Comparison of ENCODE assay signal across 9 mouse cellular contexts in the genomic region with DNA sequence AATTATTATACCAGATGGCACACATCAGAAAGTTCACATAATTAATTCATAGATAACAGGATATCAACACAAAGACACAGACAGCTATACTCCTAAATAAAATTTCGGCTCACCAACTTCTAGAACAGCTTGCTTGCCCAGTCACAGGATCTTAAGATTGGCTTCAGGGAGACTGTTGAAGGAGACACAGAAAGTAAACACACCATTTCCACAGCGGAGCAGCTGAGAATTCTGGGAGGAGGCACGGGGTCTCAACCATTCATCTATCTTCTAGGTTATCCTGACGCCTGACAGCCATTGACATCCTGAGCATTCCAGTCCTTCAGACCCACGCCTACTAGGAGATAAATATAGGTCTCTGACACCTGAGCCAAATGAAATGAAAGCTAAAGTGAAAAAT. TPM values are rescaled to one million over a fixed set of nuclear protein-coding genes. Genes with fewer than 3 reads are reported as not detected.
A peak's percentile ranks its signal among the peaks of the same experiment; 100 is the strongest.
DNase-seq lines count a peak whose midpoint lies in the region; ATAC-seq and TF ChIP-seq lines count a peak whose summit lies in the region.
"Had no signal": no experiment of that assay in that cellular context is flagged by ENCODE, and none has a peak within 500 bp of the region (broad histone marks: within the 10 kb centered on the region; RNA-seq: fewer than 3 reads in every experiment).

Gene Cd36, minus strand, starts transcription at position 204 of the 400 bp plus-strand sequence.

- no peak for DNase-seq in spleen, adult 2 months (ENCODE audit: low read depth in 1 of 2, low spot score in 2 of 2)
- no peak for DNase-seq in spleen, postnatal 4 days (ENCODE audit: low spot score in 2 of 2)
- no peak for DNase-seq in limb, embryonic 14.5 days (ENCODE audit: low spot score)
- no peak for DNase-seq in cerebellum, postnatal 4 days (ENCODE audit: low spot score in 2 of 2)
- no peak for DNase-seq in cerebellum, adult 9-10 months

- no peak within 1 kb of the TSS for H3K27ac ChIP-seq in spleen, adult 2 months (ENCODE audit: insufficient read depth, low read length)
- peak within 1 kb of the TSS; percentile 29; the same call in 1 of the 2 replicates for H3K27ac ChIP-seq in heart, embryonic 11.5 days (ENCODE audit: low read depth, low read length)
- no peak within 1 kb of the TSS for H3K27ac ChIP-seq in limb, embryonic 14.5 days (replicated peaks; ENCODE audit: low read depth, low read length)
- no peak within 1 kb of the TSS for H3K27ac ChIP-seq in stomach, embryonic 15.5 days
- no peak within 1 kb of the TSS for H3K27ac ChIP-seq in midbrain, embryonic 15.5 days

- no peaks in the 10 kb centered on the region for H3K4me1 ChIP-seq in spleen, adult 2 months (ENCODE audit: control insufficient read depth, insufficient read depth, insufficient read length)
- H3K4me1 ChIP-seq in heart, embryonic 11.5 days (ENCODE audit: control insufficient read depth, insufficient read depth, low read length): 0 out of 2 replicates have a peak, but pooled peaks cover 3% of the 10 kb centered on the region
- H3K4me1 ChIP-seq in limb, embryonic 14.5 days (ENCODE audit: control insufficient read depth, insufficient read depth, low read length): no peaks in the 10 kb centered on the region
- H3K4me1 ChIP-seq in stomach, embryonic 15.5 days: no peaks in the 10 kb centered on the region
- H3K4me1 ChIP-seq in midbrain, embryonic 15.5 days: no peaks in the 10 kb centered on the region
- H3K4me1 ChIP-seq: megakaryocyte, embryonic 14.5 days had no signal

- WGBS in spleen, adult 2 months: 82% methylated on average over 5 of the region's 5 CpGs
- 14% methylated on average over 5 of the region's 5 CpGs for WGBS in heart, embryonic 11.5 days (ENCODE audit: insufficient replicate concordance)
- WGBS in limb, embryonic 14.5 days: 52% methylated on average over 5 of the region's 5 CpGs
- WGBS in stomach, embryonic 15.5 days: 13% methylated on average over 5 of the region's 5 CpGs
- 71% methylated on average over 5 of the region's 5 CpGs for WGBS in midbrain, embryonic 15.5 days

- ATAC-seq in heart, embryonic 11.5 days (replicated peaks; ENCODE audit: insufficient number of reproducible peaks, low FRiP score, low TSS enrichment): no peak
- no peak for ATAC-seq in limb, embryonic 14.5 days (ENCODE audit: low FRiP score, low read depth)
- no peak for ATAC-seq in stomach, embryonic 15.5 days (ENCODE audit: insufficient read depth, low FRiP score, low read depth)
- no peak for ATAC-seq in midbrain, embryonic 15.5 days (replicated peaks)

- H3K4me2 ChIP-seq in heart, embryonic 11.5 days: peak within 1 kb of the TSS; percentile 53
- no peak within 1 kb of the TSS for H3K4me2 ChIP-seq in limb, embryonic 14.5 days (replicated peaks; ENCODE audit: low read depth, low read length, severe bottlenecking)
- 0 out of 2 replicates have a peak within 1 kb of the TSS, but pooled peaks have one; percentile 6 for H3K4me2 ChIP-seq in stomach, embryonic 15.5 days
- H3K4me2 ChIP-seq in midbrain, embryonic 15.5 days: no peak within 1 kb of the TSS

- no peak within 1 kb of the TSS for H3K4me3 ChIP-seq in spleen, adult 2 months (ENCODE audit: extremely low read depth, insufficient read depth, insufficient read length)
- peak within 1 kb of the TSS; percentile 22; the same call in 1 of the 2 replicates for H3K4me3 ChIP-seq in heart, embryonic 11.5 days (ENCODE audit: low read depth, low read length)
- no peak within 1 kb of the TSS for H3K4me3 ChIP-seq in limb, embryonic 14.5 days (replicated peaks; ENCODE audit: low read length)
- no peak within 1 kb of the TSS for H3K4me3 ChIP-seq in stomach, embryonic 15.5 days (replicated peaks)
- H3K4me3 ChIP-seq in midbrain, embryonic 15.5 days: no peak within 1 kb of the TSS
- H3K4me3 ChIP-seq: megakaryocyte, embryonic 14.5 days had no signal

- no peaks in the 10 kb centered on the region for H3K27me3 ChIP-seq in spleen, adult 2 months (ENCODE audit: control insufficient read depth, insufficient read depth, low read length)
- no peaks in the 10 kb centered on the region for H3K27me3 ChIP-seq in heart, embryonic 11.5 days (ENCODE audit: control insufficient read depth, insufficient read depth, low read length)
- no peaks in the 10 kb centered on the region for H3K27me3 ChIP-seq in limb, embryonic 14.5 days (ENCODE audit: control insufficient read depth, insufficient read depth, low read length)
- no peaks in the 10 kb centered on the region for H3K27me3 ChIP-seq in stomach, embryonic 15.5 days (replicated peaks)
- no peaks in the 10 kb centered on the region for H3K27me3 ChIP-seq in midbrain, embryonic 15.5 days (replicated peaks)
- H3K27me3 ChIP-seq: megakaryocyte, embryonic 14.5 days had no signal

- no peak for TF ChIP-seq CTCF in spleen, adult 2 months (IDR thresholded peaks at IDR 0.05; ENCODE audit: extremely low read depth, insufficient read depth, insufficient read length, insufficient replicate concordance)

- no peaks in the 10 kb centered on the region for H3K36me3 ChIP-seq in spleen, adult 2 months (ENCODE audit: control insufficient read depth, insufficient read depth, low read length)
- no peaks in the 10 kb centered on the region for H3K36me3 ChIP-seq in heart, embryonic 11.5 days (ENCODE audit: control insufficient read depth, insufficient read depth, low read length)
- H3K36me3 ChIP-seq in limb, embryonic 14.5 days (ENCODE audit: control insufficient read depth, insufficient read depth, low read length): no peaks in the 10 kb centered on the region
- H3K36me3 ChIP-seq in stomach, embryonic 15.5 days: no peaks in the 10 kb centered on the region
- H3K36me3 ChIP-seq in midbrain, embryonic 15.5 days (replicated peaks): no peaks in the 10 kb centered on the region

- no peak within 1 kb of the TSS for H3K9ac ChIP-seq in heart, embryonic 11.5 days (ENCODE audit: low read depth, low read length)
- H3K9ac ChIP-seq in limb, embryonic 14.5 days (ENCODE audit: low read depth, low read length, severe bottlenecking): no peak within 1 kb of the TSS
- H3K9ac ChIP-seq in stomach, embryonic 15.5 days: no peak within 1 kb of the TSS
- H3K9ac ChIP-seq in midbrain, embryonic 15.5 days: no peak within 1 kb of the TSS

- no peak for TF ChIP-seq POLR2A in spleen, adult 2 months (IDR thresholded peaks at IDR 0.05; ENCODE audit: low read depth, low read length)
- no peak for TF ChIP-seq POLR2A in limb, embryonic 14.5 days (IDR thresholded peaks at IDR 0.05; ENCODE audit: borderline replicate concordance, extremely low read depth, insufficient read depth, insufficient read length)

- H3K9me3 ChIP-seq in heart, embryonic 11.5 days (replicated peaks; ENCODE audit: control insufficient read depth, low read length): no peaks in the 10 kb centered on the region
- H3K9me3 ChIP-seq in limb, embryonic 14.5 days (ENCODE audit: control insufficient read depth, low read length): no peaks in the 10 kb centered on the region
- H3K9me3 ChIP-seq in stomach, embryonic 15.5 days: no peaks in the 10 kb centered on the region
- no peaks in the 10 kb centered on the region for H3K9me3 ChIP-seq in midbrain, embryonic 15.5 days
- H3K9me3 ChIP-seq: megakaryocyte, embryonic 14.5 days had no signal

RNA-seq across cellular contexts. Expression of gene Cd36, which starts in this region (rescaled TPM):
- 10.4 and 14.3 TPM in 2 replicates for polyA plus RNA-seq in spleen, adult 2 months (2012; rRNA removed)
- polyA plus RNA-seq in heart, embryonic 11.5 days (2014; fragmentation: Nextera tagmentation; extraction: Ambion mirVana): 46.8 and 56.2 TPM in 2 replicates
- 10.6 and 16.4 TPM in 2 replicates for polyA plus RNA-seq in limb, embryonic 14.5 days (2012; rRNA removed)
- polyA plus RNA-seq in limb, embryonic 14.5 days (2014; fragmentation: Nextera tagmentation; extraction: Ambion mirVana): 21.2 and 26.8 TPM in 2 replicates
- 29.7 and 30.0 TPM in 2 replicates for polyA plus RNA-seq in stomach, embryonic 15.5 days (2015; fragmentation: Nextera tagmentation; extraction: Ambion mirVana)
- 2.1 and 3.2 TPM in 2 replicates for polyA plus RNA-seq in midbrain, embryonic 15.5 days (2015; fragmentation: Nextera tagmentation; extraction: Ambion mirVana)

Comparison
In these comparisons a context has a peak if more than half of its experiments do, and no peak if none do; other contexts are left out.
1. H3K4me2 ChIP-seq: peak in heart, embryonic 11.5 days (single experiment) and stomach, embryonic 15.5 days (single experiment); none in limb, embryonic 14.5 days (single experiment) and midbrain, embryonic 15.5 days (single experiment).